Mouse (Mus musculus): ENCODE measurements around the gene Elovl4. TPM values are rescaled to one million over a fixed set of nuclear protein-coding genes. Genes with fewer than 3 reads are reported as not detected.

Gene Elovl4
- total RNA-seq (2021) = 1.4 and 1.7 TPM in 2 replicates
- long read RNA-seq, experiment 1, partial matches to known transcripts = 1 of 3 reads
- long read RNA-seq, experiment 1, other reads (novel, unspliced or antisense) = 0 of 3 reads
- long read RNA-seq, experiment 2 = 0 reads

DNA sequence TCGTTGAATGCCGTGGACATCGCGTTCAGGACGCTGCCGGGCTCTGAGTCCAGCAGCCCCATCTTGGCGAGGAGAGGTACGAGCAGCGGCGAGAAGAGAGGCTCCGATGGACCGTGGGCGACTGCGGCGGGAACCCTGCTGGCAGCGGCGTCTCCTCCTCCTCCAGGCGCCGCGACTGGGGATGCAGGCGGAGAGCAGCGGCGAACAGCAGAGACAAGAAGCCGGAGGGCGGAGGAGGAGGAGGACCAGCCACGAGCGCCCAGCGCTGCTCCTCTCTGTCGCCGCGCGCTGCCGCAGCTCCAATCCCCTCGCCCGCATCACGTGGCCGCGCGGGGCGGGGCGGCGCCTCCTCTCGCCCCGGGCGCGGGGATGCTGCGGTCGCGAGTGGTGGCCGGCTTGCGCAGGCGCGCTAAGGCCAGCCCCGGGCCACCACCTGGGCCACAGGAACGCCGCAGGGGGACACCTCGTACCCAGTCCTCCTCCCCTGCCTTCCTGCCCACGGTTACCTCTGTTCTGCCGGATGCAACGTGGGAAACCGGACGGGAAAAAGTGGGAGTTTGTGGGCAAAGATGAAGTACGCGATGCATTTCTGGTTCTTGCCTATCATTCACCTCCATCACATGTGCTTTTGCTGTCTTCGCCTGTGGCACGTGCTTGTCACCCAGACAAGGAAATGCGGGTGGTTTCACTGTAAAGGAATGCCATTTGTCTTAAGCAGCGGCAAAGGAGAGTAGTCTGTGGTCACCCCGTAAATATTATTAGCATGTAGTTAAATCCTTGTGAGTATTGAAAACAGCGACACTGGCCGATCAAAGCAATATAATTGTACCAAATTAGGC is at the start of gene Elovl4:
TSS of gene Elovl4 (minus strand) at position 301 of the 839 bp plus-strand sequence.
- DNase-seq = peak; percentile 63

- DNase-seq = no peak
Measured at GRCm38 (mm10) chr9:83852464-83852863, 46.4 kb upstream of the Elovl4 start.

GRCm38 (mm10) chr9:83834748-83835313 is 28.8 kb upstream of the Elovl4 start:
- no peak for DNase-seq

- DNase-seq = peak; percentile 94
Measured at GRCm38 (mm10) chr9:83833811-83834747, 28.0 kb upstream of the Elovl4 start, which contains the start of gene Ttk. Ttk (plus strand) TSS chr9:83834689.

GRCm38 (mm10) chr9:83831152-83831551 is 25.1 kb upstream of the Elovl4 start:
- DNase-seq = no peak

DNA sequence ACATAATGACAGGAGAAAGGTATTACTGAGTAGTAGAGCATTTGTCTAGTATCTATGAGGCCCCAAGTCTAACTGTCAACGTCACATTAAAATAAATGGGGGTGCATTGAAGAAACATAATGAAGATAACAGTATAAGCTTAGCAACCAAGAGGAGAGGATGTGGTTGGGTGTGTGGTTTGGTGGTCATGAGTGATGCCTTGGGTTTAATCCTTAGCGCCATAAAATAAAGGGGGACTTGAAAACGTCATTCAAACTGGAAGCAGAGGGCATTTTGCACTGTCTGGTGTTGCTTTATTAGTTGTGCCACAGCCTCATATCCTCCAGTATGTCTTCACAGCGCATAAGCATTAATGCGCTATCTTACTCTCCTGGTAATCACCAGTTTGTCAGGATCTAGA is 23.8 kb upstream of the Elovl4 start:
- DNase-seq = no peak

DNA sequence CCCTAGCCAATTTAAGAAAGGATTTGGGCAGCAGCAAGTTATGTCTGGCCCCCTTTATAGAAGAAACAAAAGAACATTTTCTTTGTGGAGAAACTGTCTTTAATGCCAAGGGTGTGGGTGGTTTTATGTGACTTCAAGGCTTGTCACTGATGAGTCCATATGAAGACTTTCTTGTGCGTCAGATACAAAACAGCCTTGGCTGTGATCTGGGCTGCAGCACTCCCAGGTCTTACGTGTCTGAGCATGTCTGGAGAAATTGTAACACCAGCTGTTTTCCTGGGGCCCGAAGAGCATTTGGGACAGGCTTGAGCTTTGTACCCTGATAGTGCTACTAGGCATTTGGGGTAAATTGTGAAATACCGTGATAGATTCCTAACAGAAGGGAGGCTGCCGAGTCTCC is 16.8 kb upstream of the Elovl4 start:
- DNase-seq = no peak

DNA sequence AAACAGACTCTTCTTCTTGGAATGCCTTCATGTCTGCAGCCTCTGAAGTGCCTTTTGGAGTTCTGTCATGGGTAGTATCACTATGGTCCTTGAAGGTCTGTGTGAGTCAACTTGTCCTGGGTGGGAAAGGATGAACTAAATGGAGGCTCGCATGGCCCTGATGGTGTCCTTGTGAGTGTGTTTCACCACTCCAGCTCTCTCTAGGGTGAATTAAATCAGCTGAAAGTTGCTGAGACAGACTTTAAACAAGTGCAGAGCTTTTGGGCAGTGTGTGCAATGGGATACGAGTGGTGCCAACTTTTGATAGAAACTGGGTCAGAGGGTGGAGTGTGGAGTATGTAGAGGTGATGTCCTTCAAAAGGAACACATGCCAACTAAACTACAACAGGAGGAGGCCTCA is 14.9 kb upstream of the Elovl4 start:
- peak; percentile 65 for DNase-seq

DNA sequence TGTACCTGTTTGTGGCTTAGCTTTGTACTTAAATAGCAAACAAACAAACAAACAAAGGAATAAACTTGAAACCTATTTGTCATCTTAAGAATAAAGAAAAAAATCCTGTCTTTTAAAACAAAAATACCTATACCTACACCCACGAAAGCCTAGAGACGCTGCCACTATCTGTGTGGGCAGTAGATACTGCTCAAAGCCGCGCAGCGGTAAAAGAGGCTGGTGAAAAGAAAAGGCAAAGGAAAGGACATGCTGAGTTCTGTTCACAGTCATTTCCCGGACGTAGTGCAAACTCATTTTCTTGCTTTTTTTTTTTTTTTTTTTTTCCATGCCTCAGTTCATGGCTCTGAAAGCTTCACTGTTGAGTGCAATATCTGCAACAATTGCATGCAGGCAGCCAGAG is 13.1 kb upstream of the Elovl4 start:
- DNase-seq = no peak

DNA sequence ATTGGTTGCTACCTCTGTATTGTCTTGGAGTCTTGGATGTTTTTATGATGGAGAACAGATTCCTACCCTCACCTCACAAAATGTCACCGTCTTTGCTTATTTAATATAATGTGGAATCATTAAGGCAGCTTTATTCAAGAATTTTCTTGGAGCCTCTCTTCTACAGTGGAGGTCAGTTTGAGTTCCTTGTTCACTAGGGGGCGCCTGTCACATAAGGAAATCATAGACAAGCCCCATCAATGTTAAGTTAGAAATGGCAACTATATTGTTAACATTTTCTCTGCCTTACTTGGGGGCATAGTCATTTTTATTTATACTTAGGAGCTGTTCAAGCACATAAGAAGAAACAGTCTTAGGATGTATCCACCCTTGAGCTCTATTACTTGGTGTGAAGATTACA is 1.5 kb upstream of the Elovl4 start:
- DNase-seq = peak; percentile 63

DNA sequence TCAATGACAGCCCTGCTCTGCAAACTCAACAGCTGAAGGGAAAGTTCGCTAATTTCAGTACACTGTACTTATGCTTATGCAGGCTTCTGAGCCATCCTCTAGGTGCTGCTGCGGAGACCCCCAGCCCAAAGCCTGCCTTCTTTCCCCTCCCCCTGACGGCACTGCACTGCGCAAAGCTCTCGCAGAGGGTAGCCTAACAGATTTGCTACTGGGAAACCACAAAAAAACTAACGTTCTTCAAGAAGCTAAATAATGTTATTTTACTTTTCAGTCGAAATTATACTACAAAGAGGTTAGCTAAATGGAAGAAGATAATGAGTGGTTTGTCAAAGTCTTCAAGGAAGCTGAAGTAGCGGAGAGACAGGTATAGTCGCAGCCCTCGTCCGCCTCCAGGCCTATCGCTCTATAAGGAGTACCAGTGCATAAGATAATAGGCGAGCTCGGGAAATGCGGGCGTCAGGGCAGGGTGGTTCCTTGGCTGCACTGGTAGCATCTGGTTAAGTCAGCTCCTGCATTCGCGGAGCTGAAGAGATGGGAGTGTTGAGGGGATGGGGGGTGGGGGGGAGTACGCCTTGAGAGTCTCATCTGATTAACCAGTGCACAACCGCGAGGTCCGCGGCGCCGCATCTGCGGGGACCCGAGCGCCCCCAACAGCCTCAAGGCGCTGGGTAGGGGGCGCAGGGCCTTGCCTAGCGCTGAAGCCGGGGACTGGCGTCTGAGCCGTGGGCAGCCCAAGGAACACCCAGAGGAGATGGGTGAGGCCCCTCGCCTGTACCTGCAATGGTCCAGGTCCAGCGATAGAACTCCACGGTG is 707 bp downstream of the Elovl4 start:
- DNase-seq = no peak

DNA sequence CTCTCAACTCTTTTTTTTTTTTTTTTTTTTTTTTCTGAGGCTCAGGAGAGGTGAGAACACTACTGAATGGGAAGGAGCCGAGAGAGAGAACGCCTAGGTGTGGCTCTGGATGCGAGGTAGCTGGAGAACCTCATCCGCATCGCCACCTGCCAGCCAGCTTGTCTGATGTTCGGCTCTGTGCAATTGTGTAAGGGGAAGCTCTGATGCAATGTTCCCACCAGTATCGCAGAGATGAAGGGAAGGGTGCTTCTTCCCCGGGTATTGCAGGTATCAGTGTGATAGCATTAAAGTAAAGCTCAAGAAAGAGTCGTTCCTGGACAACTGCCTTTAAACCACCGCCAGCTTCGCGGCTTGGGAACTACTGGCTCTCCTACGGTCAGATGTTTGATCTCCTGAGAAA is 1.7 kb downstream of the Elovl4 start:
- DNase-seq = no peak

DNA sequence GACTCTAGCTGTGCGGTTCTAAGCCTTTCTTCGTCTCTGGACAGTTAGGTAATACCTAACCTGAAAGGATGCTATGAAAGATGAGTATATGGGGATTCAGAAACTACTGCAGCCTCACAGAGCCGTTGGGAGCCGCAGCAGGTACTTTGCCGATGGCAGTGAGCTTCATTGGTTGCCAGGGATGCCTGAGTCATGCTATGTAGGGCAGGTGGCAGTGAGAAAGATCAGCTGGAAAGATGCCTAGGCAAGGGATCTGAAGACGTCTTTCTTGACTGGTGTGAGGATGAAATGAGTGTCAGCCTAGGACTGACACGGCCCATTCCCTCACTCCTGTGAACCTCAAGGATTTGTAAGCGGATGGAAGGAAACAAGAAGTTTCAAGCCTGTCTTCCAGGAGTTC is 8.2 kb downstream of the Elovl4 start:
- DNase-seq = no peak

GRCm38 (mm10) chr9:83796875-83797274 is 9.2 kb downstream of the Elovl4 start:
- no peak for DNase-seq

DNA sequence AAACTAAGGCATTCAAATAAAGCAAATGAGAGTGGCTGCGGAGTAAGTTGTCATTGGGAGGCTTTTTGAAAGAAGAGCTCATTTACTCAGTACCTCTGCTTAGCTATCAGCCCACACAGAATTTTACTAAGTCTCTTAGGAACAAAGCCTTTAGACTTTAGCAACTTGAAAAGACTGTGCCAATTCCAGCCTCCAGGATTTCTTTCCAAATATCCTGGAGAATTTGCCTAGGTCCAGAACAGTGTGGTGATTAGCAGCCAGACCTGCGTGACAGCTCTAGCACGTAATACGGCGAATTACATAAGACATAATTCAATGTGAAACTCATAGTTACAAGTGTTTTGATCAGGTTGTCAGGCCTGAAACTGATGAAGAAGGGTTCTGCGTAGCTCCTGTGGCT is 16.8 kb downstream of the Elovl4 start:
- no peak for DNase-seq

GRCm38 (mm10) chr9:83785501-83785900 is 20.6 kb downstream of the Elovl4 start:
- no peak for DNase-seq

- no peak for DNase-seq
Measured at GRCm38 (mm10) chr9:83778317-83778960, 27.6 kb downstream of the Elovl4 start.

DNA sequence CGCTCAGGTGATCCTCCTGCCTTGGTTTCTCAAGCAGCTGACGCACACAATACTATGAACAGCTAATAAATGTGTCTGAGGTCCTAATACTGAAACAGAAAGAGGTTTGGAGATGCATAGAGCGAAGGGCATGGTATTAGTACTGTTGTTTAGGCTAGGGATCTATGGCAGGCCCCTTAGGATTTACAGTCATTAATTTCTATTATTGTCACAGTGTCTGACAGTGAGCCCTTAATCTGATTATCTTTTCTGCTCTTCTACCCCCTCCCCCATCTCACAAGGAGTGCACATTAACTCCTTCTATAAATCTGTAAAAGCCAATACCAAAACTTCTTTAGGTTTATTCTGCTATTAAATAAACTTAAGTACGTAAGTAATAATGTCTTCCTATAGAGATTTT is 44.8 kb downstream of the Elovl4 start:
- no peak for DNase-seq

DNA sequence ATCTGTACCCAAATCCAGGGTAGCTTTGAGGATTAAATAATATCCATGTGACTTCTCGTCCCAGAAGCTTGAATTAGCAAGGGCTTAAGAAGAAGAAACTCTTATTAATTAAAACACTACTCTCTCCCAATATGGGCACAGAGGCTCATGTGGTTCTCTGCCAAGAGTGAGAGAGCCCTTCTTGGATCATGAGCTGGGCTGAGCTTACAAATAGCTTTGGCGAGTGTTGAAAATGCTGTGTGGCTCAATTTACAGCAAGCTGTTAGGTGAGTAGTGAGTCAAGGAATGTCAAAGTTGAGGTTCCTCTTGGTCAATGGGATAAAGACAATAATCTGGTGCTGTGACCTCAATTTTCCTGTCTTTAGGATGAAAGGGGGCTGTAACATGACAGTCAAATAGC is 74.2 kb downstream of the Elovl4 start:
- peak; percentile 18 for DNase-seq

DNA sequence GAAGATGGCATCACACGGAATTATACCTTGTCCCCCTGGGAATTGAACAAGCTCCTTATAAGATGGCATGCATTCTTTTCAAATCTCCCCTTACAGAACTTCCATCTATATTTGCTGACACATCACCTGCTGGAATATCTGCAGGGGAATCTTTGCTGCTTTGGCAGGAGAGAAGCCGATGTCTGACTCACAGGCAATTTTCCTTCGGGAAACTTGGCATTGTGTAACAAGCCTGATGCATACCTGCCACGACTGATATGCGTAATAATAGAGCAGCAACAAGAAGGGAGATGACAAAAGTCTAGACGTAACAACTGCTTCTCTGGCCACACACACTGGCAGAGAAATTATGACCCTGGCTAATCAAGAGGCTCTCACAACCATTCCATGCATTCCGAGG is 75.2 kb downstream of the Elovl4 start:
- no peak for DNase-seq

Measured in adrenal gland, postnatal 14 days (tissue).